Mouse (Mus musculus) heart, embryonic 12.5 days (tissue): ENCODE results near the gene Soat2. TPM values are rescaled to one million over a fixed set of nuclear protein-coding genes. Genes with fewer than 3 reads are reported as not detected.

Experiments used
- ATAC-seq: fragments of 200-750 bp; cut with Nextera tagmentation; 2 replicates; pipeline ENCODE4 v1.8.0; 2017; ENCODE audit warnings: moderate TSS enrichment, moderate library complexity; ENCODE audit not compliant: insufficient number of reproducible peaks, low FRiP score
- H3K27ac ChIP-seq: fragments of 300-500 bp; sonication (generic); 2 replicates; pipeline ENCODE4 v1.5.1; 2016; ENCODE audit warnings: mild to moderate bottlenecking, moderate library complexity; ENCODE audit not compliant: poor library complexity, severe bottlenecking
- H3K27me3 ChIP-seq: fragments of 300-500 bp; sonication (generic); replicated peaks from 2 replicates; pipeline ENCODE4 v1.6.1; 2016; ENCODE audit warnings: mild to moderate bottlenecking, moderate library complexity
- H3K36me3 ChIP-seq: fragments of 300-500 bp; sonication (generic); 2 replicates; pipeline ENCODE4 v1.6.1; 2016; ENCODE audit warnings: mild to moderate bottlenecking, moderate library complexity
- H3K4me1 ChIP-seq: fragments of 300-500 bp; sonication (generic); replicated peaks from 2 replicates; pipeline ENCODE4 v1.6.1; 2016; ENCODE audit warnings: mild to moderate bottlenecking
- H3K4me2 ChIP-seq: fragments of 300-500 bp; sonication (generic); 2 replicates; pipeline ENCODE4 v1.6.1; 2016; ENCODE audit warnings: mild to moderate bottlenecking, moderate library complexity
- H3K4me3 ChIP-seq: fragments of 300-500 bp; sonication (generic); 2 replicates; pipeline ENCODE4 v1.5.1; 2016; ENCODE audit warnings: mild to moderate bottlenecking
- H3K9ac ChIP-seq: fragments of 300-500 bp; sonication (generic); 2 replicates; pipeline ENCODE4 v1.6.1; 2016; ENCODE audit warnings: mild to moderate bottlenecking, moderate library complexity
- H3K9me3 ChIP-seq: fragments of 300-500 bp; sonication (generic); replicated peaks from 2 replicates; pipeline ENCODE4 v1.6.1; 2016; ENCODE audit warnings: mild to moderate bottlenecking, moderate library complexity
- WGBS: fragments of 180-500 bp; shearing (Covaris S2); methylation state at CpG from one replicate; pipeline ENCODE4 v1.1.7; 2016; 5-methylcytosine and 5-hydroxymethylcytosine counted together
- polyA plus RNA-seq: library from polyadenylated mRNA; unstranded; fragments of >200 nt; fragmentation: Nextera tagmentation; extraction: Ambion mirVana; gene quantifications from 2 replicates; pipeline ENCODE4 v1.2.1, GENCODE M21; 2016

Gene Soat2
- polyA plus RNA-seq, 1 experiment from 2014 or later: 1.2 TPM

DNA sequence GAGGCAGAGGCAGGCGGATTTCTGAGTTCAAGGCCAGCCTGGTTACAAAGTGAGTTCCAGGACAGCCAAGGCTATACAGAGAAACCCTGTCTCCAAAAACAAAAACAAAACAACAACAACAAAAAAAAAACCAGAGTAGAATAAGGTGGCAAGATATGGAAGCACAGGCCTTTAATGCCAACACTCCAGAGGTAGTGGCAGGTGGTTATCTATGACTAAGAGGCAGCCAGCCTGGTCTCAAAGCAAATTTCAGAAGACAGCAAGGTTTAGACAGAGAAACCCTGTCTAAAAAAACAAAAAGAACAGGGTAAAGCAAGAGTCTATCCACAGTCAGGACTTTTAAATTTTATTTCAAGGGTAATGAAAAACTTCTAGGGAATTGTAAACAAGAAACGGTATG, 15.6 kb upstream of the Soat2 start:
- peaks cover 15% of the 10 kb centered on the region for H3K4me1 ChIP-seq
- H3K27me3 ChIP-seq: no peaks in the 10 kb centered on the region
- ATAC-seq: no peak
- 87% methylated on average over 2 of the region's 2 CpGs for WGBS
- H3K4me3 ChIP-seq: no peak overlapping the region
- no peak overlapping the region for H3K9ac ChIP-seq
- no peak overlapping the region for H3K27ac ChIP-seq
- peak overlapping the region; percentile 83 for H3K4me2 ChIP-seq
- no peaks in the 10 kb centered on the region for H3K9me3 ChIP-seq
- H3K36me3 ChIP-seq: peaks cover 41% of the 10 kb centered on the region

DNA sequence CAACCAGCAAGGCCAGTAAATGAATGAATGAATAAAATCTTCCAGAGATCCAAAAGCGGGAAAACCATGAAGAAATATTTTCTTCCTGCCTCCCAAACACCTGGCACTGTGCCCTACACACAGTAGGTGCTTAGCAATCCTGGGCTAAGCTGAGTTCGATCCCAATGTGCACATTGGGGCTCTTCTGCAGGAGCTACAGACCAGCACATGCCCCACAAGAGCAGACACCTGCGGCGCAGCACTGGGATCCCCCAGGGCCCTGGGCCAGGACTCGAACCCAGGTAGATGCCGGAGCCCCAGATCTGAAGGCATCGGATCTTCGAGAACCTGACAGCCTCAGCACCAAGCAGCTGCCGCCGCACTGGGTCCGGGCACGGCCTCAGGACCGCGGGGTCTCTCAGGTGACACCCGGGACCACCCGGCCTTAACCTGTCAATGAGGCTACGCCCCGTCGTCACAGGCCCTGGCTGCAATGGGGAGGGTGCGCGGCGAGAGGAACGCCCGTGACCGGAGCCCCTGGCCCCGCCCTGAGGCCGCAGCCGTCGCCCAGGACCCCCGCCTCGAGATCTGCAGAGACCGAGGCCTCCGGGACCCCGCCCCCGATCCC, 14.7 kb upstream of the Soat2 start:
- 5% methylated on average over 35 of the region's 35 CpGs for WGBS
- ATAC-seq: peak; percentile 5; the same call in 1 of the 2 replicates

DNA sequence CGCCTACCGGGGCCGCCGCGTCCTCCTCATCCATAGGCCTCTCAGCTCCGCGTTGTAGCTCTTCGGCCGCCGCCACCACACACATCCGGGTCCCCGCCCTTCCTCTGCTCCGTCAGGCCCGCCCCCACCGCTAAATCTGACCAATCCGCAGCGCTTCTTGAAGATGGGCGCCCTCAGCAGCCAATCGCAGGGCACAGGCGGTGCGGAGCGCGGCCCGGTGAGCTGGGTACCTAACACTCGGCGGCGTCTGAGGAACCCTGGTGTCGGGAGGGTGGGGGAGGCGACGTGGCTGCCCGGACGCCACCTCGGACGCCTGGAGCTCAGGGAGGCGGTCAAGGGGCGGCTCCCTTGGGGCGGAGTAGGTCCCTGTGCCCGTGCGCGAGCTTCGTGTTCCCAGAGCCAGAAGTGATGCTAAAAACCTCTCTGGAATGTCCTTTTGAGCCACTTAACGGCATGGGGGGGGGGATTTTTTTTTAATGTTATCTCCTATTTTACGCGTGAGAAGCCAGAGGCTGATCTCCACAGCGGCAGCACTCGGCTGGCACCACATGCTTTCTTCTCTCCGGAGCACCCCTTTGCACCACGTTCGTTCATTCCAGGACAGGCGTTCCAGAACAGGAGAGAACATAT, 14.1 kb upstream of the Soat2 start, which contains the start of gene Spryd3:
Gene Spryd3, minus strand, starts transcription at position 106 of the 630 bp plus-strand sequence.
- Histone ChIP-seq H3K27ac (peak within 1 kb of the TSS; percentile 73), H3K4me1 (peaks cover 15% of the 10 kb centered on the region), H3K9me3 (no peaks in the 10 kb centered on the region), H3K36me3 (peaks cover 25% of the 10 kb centered on the region), H3K4me3 (peak within 1 kb of the TSS; percentile 96), H3K9ac (peak within 1 kb of the TSS; percentile 92), H3K4me2 (peak within 1 kb of the TSS; percentile 83), H3K27me3 (0 out of 2 replicates have a peak, but pooled peaks cover 2% of the 10 kb centered on the region)
- 1% methylated on average over 50 of the region's 50 CpGs for WGBS
- peak; percentile 100 for ATAC-seq

More for the DNA sequence above, 14.7 kb upstream of the Soat2 start:
- peak overlapping the region; percentile 72 for H3K27ac ChIP-seq
- H3K36me3 ChIP-seq: peaks cover 32% of the 10 kb centered on the region
- peak overlapping the region; percentile 83 for H3K4me2 ChIP-seq
- peaks cover 15% of the 10 kb centered on the region for H3K4me1 ChIP-seq
- H3K9ac ChIP-seq: peak overlapping the region; percentile 92
- 0 out of 2 replicates have a peak, but pooled peaks cover 2% of the 10 kb centered on the region for H3K27me3 ChIP-seq
- no peaks in the 10 kb centered on the region for H3K9me3 ChIP-seq
- H3K4me3 ChIP-seq: peak overlapping the region; percentile 96

DNA sequence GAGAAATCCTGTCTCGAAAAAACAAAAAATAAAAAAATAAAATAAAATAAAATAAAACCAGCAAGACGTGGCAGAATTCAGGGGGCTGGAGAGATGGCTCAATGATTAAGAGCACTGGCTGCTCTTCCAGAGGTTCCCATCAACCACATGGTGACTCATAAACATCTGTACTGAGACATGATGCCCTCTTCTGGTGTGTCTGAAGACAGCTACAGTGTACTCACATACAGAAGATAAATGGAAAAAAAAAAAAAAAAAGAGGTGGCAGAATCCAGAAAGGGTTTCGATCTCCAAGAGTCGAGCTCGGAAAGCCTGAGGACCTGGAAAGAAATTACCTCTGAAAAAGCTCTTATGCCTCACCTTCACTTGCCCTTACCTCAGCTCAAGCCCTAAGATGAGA, 9.2 kb upstream of the Soat2 start:
- no peak for ATAC-seq
- Histone ChIP-seq H3K4me3 (no peak overlapping the region), H3K36me3 (no peaks in the 10 kb centered on the region), H3K4me2 (no peak overlapping the region), H3K9ac (no peak overlapping the region), H3K4me1 (peaks cover 25% of the 10 kb centered on the region), H3K27ac (no peak overlapping the region), H3K9me3 (no peaks in the 10 kb centered on the region), H3K27me3 (peaks cover 36% of the 10 kb centered on the region)
- 88% methylated on average over 5 of the region's 5 CpGs for WGBS

DNA sequence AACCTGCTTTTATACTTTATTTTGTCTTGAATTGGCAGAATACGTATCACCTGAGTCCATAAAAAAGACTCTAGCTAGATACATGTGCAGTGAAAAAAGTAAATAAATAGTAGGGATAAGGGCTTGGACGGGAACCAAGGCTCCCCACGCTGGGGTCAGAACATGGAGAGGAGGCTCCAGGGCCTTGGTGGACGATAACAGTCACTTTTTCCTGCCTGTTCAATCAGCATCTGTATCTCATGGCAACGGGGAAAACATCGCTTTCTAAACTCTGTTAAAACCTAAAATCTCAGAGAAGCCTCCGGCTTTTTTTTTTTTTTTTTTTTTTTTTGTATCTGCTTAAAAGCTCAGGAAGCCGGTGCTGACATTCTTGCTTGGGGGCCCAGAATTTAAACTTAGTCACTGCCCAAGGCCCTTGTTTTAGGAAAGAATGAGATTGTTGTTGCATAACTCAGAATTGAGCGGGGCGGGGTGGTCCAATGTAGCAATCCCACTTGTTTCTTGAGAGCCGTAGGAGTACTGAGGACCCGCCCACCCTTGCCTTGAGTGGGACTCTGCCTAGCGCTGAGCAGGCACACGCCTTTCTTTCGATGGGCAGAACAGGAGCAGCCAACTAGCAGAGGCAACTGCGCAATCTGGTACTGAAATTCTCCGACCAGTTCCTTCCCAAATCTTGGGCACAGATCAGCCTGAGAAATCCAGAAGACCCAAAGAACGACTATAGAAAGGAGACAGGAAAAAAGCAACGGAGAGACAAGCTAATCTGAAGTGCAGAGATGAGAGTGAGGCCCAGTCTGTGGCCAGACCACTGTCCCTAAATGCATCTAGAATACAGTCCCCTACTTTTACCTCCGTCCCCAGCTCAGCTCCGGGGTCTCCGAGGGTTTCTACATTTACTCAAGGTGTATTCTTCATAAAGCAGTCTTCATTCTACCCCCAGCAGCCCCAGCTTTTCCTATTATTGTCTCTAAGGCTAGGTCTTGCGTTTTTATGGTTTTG, 7.1 kb upstream of the Soat2 start:
- H3K27me3 ChIP-seq: peaks cover 40% of the 10 kb centered on the region
- H3K9me3 ChIP-seq: no peaks in the 10 kb centered on the region
- 46% methylated on average over 23 of the region's 23 CpGs for WGBS
- peaks cover 23% of the 10 kb centered on the region for H3K4me1 ChIP-seq
- no peak overlapping the region for H3K4me2 ChIP-seq
- ATAC-seq: no peak
- H3K4me3 ChIP-seq: no peak overlapping the region
- no peak overlapping the region for H3K27ac ChIP-seq
- H3K9ac ChIP-seq: no peak overlapping the region
- no peaks in the 10 kb centered on the region for H3K36me3 ChIP-seq

DNA sequence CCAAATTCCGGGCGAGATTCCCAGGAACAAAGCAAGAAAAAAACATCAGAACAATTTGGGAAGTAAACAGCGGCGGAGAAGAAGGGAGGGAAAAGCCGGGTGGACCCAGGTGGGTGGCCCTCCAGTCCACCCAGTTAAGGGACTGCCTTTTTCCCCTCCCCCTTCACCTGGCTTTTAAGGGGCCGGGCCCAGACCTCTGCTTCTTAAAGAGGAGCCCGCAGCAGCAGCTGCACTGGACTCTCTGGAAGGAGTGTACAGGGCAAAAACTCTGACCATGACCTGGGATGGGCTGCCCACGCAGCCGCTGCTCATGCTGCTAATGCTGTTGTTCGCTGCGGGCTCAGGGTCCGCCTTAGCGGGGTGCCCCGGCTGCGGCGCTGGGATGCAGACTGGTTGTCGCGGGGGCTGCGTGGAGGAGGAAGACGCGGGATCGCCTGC, 6.0 kb upstream of the Soat2 start, which contains the start of gene Igfbp6:
Gene Igfbp6, plus strand, starts transcription at position 89 of the 438 bp plus-strand sequence.
- H3K4me3 ChIP-seq: peak within 1 kb of the TSS; percentile 27
- no peaks in the 10 kb centered on the region for H3K9me3 ChIP-seq
- H3K27me3 ChIP-seq: peaks cover 40% of the 10 kb centered on the region
- ATAC-seq: no peak
- H3K4me1 ChIP-seq: peaks cover 23% of the 10 kb centered on the region
- H3K36me3 ChIP-seq: no peaks in the 10 kb centered on the region
- H3K27ac ChIP-seq: no peak within 1 kb of the TSS
- 8% methylated on average over 22 of the region's 22 CpGs for WGBS
- H3K9ac ChIP-seq: peak within 1 kb of the TSS; percentile 37; the same call in 1 of the 2 replicates
- peak within 1 kb of the TSS; percentile 54 for H3K4me2 ChIP-seq

DNA sequence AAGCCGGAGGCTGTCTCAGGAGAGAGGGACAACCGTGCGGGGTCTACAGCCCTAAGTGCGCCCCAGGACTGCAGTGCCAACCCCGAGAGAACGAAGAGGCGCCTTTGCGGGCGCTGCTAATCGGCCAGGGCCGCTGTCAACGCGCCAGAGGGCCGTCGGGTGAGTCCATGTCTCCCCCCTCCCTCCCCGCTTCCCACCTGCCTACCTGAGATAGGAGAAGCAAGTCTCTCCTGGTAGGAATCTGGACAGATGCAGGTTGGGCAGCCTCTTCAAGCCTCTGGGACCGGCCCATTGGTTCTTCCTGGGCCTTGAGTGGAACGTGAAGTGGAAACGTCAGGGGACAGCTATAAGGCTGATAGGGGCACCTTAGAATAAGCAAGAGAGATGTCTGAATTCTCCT, 5.6 kb upstream of the Soat2 start:
- WGBS: 9% methylated on average over 19 of the region's 19 CpGs
- peaks cover 24% of the 10 kb centered on the region for H3K4me1 ChIP-seq
- H3K4me3 ChIP-seq: peak overlapping the region; percentile 27
- H3K4me2 ChIP-seq: peak overlapping the region; percentile 54
- H3K27me3 ChIP-seq: peaks cover 40% of the 10 kb centered on the region
- H3K36me3 ChIP-seq: no peaks in the 10 kb centered on the region
- H3K27ac ChIP-seq: no peak overlapping the region
- no peak for ATAC-seq
- peak overlapping the region; percentile 37; the same call in 1 of the 2 replicates for H3K9ac ChIP-seq
- H3K9me3 ChIP-seq: no peaks in the 10 kb centered on the region

DNA sequence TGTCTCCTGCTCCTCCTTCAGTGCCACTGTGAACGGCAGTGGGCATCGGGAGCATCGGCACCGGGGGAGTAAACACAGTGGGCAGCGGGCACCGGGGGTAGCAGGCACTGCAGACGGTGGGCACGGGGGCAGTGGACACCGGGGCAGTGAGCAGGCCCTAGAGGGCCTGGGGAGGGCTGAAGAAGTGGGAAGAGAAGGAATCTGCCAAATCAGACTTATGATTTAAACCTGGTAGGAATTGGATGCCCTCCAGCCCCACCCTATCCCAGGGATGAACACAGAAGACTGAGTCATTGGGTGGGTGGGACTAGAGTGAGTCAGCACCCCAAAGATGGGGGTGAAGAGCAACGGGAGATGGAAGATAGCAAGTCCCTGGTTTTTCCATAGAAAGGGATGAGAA, 5.0 kb upstream of the Soat2 start:
- H3K4me3 ChIP-seq: no peak overlapping the region
- no peaks in the 10 kb centered on the region for H3K9me3 ChIP-seq
- ATAC-seq: no peak
- 0 out of 2 replicates have a peak overlapping the region, but pooled peaks have one; percentile 0 for H3K4me2 ChIP-seq
- peaks cover 37% of the 10 kb centered on the region for H3K27me3 ChIP-seq
- H3K36me3 ChIP-seq: no peaks in the 10 kb centered on the region
- H3K4me1 ChIP-seq: peaks cover 30% of the 10 kb centered on the region
- WGBS: 83% methylated on average over 10 of the region's 10 CpGs
- H3K27ac ChIP-seq: no peak overlapping the region
- H3K9ac ChIP-seq: no peak overlapping the region

DNA sequence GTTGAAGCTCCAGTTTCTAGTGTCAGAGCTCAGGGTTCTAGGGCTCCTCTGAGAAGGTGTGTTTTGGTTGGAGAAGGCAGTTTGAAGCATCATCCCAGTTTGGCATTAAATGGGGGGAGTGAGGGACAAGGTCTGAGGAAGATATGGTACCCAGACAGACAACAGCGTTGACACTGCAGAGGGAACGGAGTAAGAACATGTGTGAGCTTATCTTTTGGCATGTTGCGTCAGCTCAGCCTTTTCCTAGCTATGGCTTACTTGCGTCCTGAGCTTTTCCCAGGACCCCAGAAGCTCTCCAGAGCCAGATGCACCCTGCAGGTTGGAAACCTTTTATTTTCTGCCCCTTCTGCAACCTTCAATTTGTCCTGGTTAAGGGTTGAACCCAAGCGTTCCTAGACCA, 4.2 kb upstream of the Soat2 start:
- Histone ChIP-seq H3K4me2 (no peak overlapping the region), H3K4me1 (peaks cover 37% of the 10 kb centered on the region), H3K9ac (no peak overlapping the region), H3K27me3 (peaks cover 37% of the 10 kb centered on the region), H3K27ac (no peak overlapping the region), H3K36me3 (no peaks in the 10 kb centered on the region), H3K9me3 (no peaks in the 10 kb centered on the region), H3K4me3 (no peak overlapping the region)
- no peak for ATAC-seq
- WGBS: 49% methylated on average over 5 of the region's 5 CpGs

DNA sequence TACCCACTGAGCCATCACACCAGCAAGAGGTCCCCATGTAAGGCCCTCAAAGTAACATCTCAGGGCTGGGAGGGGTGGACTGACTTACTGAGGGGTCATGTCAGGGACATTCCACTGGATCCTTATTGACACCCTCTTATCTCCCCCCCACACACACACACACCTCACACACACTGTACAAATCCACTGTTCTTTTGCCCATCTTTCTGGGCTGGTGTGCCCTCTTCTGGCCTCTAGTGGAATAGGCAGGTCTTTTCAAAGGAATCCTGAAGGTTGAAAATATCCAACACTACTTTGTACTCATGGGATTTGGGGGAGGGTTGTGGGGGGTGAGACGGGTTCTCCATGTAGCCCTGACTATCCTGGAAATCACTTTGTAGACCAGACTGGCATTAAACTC, 3.4 kb upstream of the Soat2 start:
- H3K9ac ChIP-seq: no peak overlapping the region
- H3K9me3 ChIP-seq: no peaks in the 10 kb centered on the region
- H3K27me3 ChIP-seq: peaks cover 37% of the 10 kb centered on the region
- no peaks in the 10 kb centered on the region for H3K36me3 ChIP-seq
- no peak overlapping the region for H3K4me3 ChIP-seq
- no peak for ATAC-seq
- H3K4me2 ChIP-seq: no peak overlapping the region
- no peak overlapping the region for H3K27ac ChIP-seq
- H3K4me1 ChIP-seq: peaks cover 38% of the 10 kb centered on the region
- WGBS: 5% methylated on average over 1 of the region's 1 CpGs
